Mouse (Mus musculus) c-Kit-positive CD71-negative TER-119-negative erythroid progenitor cells, embryonic 14.5 days (primary cell): ENCODE results near the gene Fyb2.

Experiments
- DNase-seq: peaks from one replicate; pipeline ENCODE4 v3.0.0-alpha.2; 2013; ENCODE audit warnings: low read depth

Fyb2 gene

DNA sequence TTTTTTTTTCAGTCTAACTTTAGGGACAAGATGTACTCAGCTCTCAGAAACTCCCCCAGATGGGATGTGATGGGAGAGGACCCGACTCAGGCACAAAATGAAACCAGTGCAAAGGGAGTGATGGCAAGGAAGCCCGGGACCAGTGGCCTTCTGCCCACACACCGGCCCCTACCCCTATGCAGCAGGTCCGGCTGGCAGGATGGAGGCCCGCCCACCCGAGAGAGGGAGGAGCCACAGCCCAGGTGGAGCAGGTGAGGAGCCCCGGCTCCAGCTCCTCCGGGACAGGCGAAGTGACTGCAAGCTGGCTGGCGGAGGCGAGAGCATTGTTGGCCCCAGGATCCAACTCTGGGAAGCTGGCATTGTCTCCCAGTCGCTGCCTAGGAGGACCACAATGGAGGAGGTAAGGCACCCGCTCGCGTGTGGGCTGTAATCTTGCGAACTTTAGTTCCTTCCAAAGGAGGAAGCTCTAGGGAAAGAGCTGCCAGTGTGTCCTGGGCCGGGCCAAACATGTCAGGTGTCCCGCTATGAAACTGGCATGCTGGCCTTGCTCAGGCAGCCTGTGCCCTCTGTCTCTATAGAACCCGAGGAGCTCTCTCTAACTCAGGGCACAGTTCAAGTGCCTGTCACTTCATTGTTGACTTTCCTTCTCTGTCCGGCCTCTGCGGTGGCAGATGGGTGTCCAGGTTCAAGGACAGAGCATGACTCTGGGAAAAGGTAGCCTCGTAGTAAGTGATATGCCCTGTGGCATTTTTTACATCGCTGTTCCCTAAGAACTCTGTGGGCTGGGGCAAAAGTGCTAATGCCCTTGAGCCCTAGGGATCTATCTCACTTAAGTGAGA lies at the start of gene Fyb2:
TSS of gene Fyb2 (plus strand) at position 166 of the 839 bp plus-strand sequence.
- no peak for DNase-seq

DNA sequence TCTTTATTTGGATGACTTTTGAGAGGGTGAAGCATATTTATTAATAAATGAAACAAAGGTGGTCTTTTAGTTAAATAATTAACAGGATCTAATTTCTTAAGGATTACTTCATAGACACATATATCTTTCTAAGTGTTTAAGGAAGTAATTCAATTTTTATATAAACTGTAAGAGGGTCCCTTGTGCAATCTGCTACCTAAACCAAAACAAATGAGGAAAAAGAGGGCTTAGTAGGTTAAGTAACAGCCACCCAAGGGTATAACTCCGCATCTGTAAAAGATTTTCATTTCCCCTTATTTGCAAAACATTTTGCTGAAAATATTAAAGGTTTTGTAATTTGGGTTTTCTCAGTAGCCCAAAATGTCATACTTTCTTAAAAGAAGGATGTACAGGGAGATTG lies 48.9 kb upstream of the Fyb2 start:
- no peak for DNase-seq

DNA sequence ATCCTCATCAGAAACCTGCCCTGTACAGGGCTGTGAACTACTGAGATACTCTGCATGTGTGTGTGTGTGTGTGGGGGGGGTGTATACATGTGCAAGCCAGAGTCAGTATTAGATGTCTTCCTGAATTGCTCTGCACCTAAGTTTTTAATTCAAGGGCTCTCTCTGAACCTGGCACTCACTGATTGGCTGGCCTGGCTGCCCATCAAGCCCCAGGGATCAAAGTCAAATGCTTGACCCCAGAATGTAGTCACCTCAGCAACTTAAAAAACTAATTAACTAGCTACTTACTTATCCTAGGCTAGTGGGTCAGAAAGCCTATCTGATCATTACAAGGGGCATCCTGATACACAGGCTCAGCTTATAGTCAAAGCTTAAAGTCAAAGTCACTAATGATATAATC lies 43.7 kb upstream of the Fyb2 start:
- DNase-seq = no peak

DNA sequence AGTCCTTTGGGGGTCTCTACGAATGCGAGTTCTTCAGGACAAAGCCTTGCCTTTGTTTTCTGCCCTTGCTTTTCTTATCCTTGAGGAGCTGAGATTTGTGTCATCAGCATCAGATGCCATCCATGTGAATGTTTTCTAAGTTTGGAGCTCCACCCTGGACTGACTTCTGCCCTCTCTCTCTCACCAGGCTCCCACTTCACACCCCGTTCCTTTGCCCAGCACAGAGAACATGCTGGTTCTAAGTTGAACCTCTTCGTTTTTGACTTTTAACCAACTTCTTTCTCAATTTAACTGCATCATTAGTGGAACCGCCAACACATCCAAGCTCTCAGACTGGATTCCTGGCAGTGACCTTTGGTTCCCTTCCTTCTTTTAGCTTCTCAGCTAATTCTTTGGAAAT lies 43.1 kb upstream of the Fyb2 start:
- DNase-seq = no peak

DNA sequence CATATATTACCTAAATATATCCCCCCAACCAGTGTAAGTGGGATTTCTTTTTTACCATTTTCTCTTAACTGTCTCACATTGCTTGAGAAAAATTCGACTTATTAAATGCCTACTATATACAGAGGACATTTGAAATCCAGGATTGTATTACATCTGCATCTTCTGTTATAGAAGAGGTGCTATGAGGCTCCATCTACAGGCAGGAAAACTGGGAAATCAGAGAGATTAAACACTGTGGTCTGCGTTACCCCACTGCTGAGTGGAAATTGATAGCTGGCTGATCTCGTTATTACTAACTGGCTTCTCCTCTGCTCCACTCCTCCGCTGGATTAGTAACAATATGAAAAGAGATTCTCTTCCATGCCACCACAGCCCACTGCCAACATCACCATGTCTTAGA lies 37.4 kb upstream of the Fyb2 start:
- DNase-seq = no peak

DNA sequence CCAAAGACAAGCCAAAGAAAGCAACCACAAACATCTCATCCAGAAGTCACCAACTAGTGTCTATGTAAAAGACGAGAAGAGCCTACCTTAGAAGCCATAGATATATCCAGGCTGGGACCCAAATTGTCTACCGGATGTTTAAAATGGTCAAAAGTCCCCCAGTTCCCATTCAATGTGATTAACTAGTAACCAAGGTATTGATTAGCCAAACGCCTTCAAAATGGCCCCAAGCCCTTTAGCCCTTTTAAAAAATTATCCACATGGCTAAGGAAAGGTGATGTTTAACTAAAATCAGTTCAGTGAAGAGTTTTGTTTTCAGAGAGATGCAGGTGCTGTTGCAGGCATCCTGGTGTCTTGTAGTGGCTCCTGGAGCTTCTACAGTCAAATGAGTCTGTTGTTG lies 36.9 kb upstream of the Fyb2 start, which contains the start of gene C8a:
TSS of gene C8a (minus strand) at position 76 of the 400 bp plus-strand sequence.
- DNase-seq = no peak

DNA sequence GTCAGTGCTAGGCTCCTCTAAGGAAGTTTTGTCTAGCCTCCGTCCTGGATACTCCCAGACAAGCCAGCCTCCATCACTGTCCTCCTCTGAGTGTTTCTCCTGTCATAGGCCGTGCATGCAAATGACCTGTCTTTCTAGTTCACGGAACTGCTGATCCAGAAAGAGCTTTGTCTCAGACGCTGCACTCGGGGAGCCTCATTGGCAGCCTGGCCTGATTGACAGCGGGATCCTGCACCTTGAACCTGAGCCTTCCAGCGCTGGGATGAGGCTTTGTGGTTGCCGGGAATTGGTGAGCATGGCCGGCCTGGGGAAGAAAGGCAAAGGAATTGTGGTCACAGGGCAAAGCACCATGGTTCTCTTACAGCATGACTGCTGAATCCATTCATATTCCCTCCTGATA lies 25.8 kb upstream of the Fyb2 start:
- no peak for DNase-seq

DNA sequence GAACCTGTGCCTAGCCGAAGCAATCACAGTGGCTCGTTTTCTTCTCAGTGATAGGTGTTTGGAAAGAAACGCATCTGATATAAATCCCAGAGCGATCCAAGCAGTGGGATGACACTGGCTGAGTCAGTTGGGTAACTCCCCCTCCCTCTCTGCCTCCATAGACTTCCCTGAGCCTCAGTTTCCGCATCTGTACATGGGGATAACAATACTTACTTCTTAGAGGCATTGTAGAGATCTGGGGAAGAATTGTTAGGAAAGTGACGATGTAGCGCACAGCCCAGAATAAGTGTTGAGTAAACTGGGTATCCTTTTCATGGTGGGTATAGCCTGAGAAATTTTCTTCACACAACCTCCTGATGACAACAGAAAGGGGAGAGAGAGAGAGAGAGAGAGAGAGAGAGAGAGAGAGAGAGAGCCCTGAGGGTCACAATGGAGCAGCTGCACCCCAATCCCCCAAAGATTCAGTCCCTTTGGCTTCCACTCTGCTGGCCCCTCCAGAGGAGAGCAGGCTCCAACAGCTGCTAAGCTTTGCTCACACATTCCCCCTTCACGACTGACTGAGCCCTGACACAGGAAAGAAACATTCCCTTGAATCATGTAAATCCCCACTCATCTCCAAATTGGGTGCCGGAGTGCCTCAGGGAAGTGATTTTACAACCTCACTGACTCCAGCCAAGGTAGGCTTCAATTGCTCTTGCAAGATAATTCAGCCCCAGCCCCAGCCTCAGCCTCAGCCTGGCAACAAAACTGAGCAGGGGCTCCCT lies 24.6 kb upstream of the Fyb2 start:
- DNase-seq = no peak

DNA sequence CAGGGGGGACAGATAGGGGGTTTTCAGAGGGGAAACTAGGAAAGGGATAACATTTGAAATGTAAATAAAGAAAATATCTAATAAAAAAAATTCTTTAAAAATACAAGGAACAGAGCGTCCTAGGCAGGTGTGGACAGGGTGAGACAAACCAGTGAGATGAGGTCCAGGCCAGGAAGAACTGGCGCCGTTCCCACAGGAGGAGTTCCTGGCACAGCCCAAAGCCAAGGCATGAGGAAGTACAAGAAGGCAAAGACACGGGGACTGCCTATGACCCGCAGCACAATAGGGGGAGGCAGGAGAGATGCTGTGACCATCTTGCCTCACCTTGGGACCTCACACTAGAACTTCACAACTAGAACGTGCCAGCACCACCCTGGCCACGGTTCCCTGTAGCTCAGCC lies 21.5 kb upstream of the Fyb2 start:
- DNase-seq = no peak

DNA sequence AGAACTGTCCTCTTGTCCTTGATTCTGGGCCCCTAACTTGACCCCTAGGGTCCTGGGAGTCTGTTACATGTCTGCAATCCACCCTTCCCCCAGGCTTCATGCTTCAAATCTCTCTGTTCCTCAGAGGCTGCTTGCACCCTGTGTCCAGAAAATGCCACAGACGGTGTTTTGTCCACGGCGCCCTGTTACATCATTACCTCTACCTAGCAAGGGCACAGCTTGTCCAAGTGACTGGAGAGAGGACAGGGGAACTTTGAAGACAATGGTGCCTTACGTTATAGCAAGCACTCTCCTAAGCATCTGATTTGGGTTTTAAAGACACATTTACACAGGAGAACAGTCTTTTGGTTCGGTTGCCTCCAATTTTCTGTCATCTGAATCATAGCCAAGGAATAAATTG lies 19.7 kb upstream of the Fyb2 start:
- no peak for DNase-seq

DNA sequence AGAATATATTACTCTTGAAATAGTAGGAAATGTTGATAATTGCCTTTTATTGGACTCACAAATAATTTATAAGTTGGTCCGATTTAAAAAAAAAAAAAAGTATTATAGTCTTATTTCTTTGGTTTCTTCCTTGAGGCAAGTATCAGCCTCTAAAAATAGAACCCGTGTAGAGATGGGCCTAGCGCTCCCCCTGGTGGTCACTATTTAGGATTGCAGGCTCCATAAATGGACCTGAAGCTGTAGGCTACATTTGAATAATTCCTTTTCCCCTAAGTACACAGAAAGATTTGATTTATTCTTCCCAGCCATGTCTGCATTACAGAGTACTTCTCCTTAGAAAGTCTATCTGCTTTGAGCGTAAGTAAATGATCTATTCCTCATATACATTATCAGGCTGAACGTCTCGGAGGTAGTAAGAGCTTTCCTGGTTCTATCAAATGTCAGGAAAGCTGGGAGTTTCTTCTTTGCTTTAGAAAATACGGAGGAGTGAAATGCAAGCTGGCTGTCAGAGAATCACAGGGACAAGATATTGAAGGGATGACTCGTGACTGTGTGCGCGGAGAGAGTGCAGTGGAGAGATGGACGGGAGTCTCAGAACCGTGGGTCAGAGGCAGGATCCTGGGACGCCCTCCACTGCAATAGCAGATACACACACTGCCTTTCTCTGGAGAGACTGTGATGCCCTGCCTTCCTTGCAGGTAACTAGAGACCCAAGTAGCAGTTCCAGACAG lies 19.1 kb upstream of the Fyb2 start:
- peak; percentile 13 for DNase-seq

DNA sequence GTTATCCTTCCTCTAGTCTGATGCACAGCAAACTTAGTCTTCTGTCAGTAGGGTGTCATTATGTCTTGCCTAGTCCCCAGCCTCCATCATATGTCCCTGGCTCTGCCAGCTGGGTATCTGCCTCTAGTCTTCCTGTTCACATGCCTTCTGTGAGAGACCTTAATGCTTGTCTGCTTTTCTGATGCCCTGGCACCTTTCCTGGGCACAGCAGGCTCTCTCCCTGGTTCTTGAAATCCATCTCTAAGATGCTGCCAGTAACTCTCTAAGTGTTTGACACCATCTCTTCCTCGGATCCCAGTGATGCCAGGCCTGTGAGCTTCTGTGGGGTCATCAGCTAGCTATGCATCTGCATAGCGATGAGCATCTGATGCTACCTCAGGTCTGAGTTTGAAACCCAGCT lies 10.4 kb upstream of the Fyb2 start:
- no peak for DNase-seq

DNA sequence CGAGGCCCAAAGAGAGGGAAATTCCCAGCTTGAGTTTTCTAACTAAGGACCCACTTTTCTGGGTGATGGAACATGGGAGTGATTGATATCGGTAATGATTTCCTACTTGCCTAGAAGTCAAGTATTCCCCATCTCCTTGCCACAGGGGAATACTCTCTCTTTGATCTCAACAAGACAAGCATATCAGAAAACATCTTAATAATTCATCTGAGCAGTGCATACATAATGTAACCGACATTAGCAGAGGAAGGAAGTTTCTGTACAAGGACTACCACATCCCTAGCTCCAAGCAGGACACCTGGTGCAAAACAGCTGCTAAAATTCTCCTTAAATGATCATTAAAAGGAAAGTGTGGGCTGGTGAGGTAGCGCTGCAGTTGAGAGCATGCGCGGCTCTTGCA lies 8.2 kb upstream of the Fyb2 start:
- DNase-seq = no peak

DNA sequence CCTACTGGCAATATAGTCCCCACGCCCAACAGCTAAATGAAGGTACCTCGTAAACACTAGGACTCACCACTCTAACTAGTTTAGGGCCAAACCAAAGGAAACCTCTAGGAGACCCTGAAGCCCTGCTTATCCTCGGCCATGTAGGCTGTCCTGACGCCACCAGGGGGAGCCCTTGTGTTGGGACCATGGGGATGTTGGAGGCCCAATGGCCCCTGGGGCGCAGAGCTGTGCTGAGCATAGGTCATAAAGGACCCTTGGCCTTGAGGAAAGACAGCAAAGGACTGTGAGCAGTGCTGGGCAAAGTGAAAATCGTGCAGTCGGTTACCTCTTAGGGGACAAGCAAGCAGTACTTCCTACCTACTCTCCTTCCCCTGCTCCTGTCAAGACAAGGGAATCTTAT lies 1.6 kb upstream of the Fyb2 start:
- DNase-seq = peak; percentile 62

DNA sequence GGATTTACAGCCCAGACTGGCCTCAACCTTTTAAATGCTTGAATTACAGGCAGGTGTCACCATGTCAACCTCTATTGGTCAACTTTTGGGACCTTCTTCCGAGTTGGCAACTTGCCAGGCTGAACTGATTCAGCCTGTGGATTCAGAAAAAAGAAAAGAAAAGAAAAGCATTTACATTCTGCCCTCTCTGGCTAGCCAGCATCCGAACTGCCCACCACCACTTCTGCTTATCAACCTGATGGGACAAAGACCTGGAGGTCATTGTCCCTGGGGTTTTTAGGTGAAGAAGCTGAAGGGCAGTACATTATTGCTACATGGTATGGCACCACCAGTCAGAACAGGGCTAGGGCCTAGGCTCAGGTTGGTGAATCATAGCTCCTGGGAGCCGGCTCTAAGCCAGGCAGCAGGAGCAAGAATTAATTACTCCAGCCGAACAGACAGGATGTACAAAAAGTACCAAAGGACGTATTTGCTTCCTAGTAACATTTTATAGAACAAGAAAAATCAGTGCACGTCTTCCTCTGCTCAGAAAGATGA lies 1.5 kb downstream of the Fyb2 start:
- DNase-seq = no peak

DNA sequence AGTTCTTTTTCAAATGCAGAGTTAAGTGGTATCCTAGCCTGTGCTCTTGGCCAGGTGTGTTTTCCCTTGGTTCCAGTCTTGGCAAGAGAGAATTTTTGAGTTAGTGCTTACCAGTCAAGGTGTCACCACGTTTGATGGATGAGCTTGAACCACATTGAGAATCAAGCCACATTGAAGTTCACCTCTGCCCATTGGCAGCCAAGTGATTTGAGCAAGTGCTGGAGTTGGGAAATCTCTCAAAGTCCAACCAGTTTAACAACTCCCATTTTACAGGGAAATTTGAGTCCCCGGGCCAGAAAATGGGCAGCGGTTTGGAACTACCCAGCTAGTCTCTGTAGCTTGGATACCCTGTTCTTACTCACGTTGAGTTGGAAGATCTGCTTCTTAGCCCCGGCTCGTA lies 4.8 kb downstream of the Fyb2 start:
- no peak for DNase-seq

DNA sequence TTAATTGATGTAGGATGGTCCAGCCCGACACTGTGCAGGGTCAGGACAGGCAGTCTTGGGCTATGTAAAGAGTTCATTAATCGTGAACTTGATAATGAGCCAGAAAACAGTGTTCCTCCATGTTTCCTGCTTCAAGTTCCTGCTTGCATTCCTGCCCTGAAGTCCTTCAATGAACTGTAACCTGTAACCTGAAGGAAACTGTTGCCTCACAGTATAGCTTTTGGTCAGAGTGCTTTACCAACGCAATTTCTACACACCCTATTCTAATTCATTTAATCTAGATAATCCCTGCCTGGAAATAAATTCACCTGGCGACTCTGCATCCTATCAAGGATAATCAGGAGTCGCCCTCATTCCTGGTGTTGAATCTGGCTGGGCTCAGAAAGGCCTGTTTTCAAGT lies 12.1 kb downstream of the Fyb2 start:
- no peak for DNase-seq

DNA sequence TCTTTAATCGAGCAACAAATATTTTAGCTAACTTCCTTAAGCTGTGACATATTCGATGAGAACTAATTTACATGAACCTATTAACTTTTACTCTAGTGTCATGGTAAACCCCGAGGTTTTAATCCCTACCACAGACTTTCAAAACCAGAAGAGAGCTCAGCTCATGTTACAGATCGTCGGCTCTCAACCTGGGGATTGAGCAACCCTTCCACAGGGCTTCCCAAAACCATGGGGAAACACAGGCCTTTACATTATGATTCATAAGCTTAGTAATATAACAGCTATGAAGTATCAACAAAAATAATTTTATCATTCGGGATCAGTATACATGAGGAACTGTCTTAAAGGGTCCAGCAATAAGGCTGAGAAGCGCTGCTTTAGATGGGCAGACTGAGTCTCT lies 15.9 kb downstream of the Fyb2 start:
- no peak for DNase-seq

DNA sequence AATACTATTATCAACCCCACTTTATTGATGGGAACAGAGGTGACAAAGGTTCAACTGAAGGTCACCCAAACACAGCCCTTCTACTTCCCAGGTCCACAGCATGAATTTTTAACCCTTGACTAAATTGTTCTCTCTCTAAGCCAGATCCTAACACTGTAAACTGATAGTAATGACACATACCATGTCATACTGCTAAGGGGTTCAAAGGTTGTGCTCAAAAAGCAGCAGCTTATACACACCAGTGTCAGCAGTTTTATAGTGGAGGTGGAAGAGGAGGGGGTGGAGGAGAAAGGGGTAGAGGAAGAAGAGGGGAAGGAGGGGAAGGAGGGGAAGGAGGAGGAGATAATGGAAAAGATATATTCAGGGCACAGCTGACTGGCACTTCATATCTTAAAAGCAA lies 20.4 kb downstream of the Fyb2 start:
- DNase-seq = no peak

DNA sequence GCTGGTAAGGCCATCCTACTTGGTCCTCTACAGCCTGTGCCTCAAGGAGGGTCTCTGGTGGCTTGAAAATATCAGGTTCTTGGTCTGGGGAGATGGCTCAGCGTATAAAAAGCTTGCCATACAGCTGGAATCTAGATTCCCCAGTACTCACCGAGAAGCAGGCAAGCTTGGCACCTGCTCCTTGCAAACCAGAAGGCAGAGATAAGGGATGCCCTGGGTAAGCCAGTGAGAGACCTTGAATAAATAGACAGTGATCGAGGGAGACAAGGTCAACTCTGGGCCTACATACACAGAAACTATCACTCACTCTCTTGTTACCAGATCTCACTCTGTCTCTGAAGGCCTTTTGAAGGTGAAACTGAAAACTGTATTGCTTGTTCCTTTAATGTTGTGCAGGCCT lies 21.7 kb downstream of the Fyb2 start:
- DNase-seq = no peak

DNA sequence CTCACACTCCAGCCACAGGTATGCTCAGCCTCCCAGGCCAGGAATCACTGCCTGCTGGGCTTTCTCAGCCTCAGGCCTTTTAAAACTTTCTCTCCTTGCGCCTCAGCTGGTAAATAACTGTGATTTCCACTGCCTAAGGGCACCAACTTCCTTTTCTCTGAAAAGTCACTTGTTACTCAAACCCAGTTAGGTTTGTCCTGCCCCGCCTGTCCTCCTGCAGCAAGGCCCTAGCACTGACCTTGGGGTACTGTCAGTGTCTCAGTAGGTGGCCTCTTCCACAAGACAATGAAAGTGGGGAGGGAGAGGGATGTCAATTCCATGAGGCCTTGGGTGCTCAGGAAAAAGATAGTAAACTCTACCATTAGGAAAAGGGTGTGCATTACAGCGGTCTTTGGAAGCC lies 22.2 kb downstream of the Fyb2 start:
- no peak for DNase-seq

DNA sequence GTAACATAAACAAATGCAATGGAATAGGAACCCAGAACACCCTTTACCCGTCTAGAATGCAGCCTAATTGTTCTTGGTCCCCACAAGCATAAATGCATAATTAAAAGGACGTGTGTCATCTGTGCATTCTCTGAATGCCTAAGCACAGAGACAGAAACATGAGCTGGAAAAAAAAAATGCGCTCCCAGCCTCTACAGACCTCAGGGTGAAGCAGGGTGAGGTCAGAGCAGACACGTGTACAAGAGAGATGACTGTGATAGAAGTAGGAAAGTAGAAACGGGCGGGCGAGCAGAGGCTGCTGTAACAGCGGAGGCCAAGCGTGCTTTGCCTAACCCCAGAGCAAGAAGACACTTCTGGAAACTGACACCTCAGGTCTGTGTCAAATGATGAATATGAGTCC lies 22.8 kb downstream of the Fyb2 start:
- DNase-seq = no peak

DNA sequence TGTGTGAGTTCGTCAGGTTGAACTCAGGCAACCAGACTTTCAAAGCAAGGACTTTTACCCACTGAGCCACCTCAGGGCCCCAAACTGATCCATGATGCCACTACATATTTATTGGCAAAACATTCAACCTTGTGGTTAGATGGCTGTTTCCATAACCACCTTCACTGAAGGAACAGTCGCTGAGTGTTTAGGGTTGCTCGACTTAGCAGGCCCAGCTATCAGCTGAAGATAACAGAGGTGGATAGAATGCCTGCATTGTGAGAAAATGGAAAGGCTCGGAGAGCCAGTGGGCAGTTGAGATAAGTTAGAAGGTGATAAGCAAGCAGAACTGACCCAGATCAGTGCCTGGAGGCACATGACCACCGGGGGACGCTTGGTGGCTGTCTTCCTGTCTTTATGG lies 26.3 kb downstream of the Fyb2 start:
- no peak for DNase-seq
